9 mouse cellular contexts compared by ENCODE assay signal in genomic region chr13:38506320-38506719, GRCm38 (mm10). TPM values are rescaled to one million over a fixed set of nuclear protein-coding genes. Genes with fewer than 3 reads are reported as not detected.
A peak's percentile ranks its signal among the peaks of the same experiment; 100 is the strongest.
DNase-seq lines count a peak whose midpoint lies in the region; ATAC-seq and TF ChIP-seq lines count a peak whose summit lies in the region.
"Had no signal": no experiment of that assay in that cellular context is flagged by ENCODE, and none has a peak within 500 bp of the region (broad histone marks: within the 10 kb centered on the region; RNA-seq: fewer than 3 reads in every experiment).

No protein-coding gene starts in this region.

- peak; percentile 68 for TF ChIP-seq CTCF in layer of hippocampus, adult 2 months (conservative IDR thresholded peaks at IDR 0.05)

- no peak overlapping the region for H3K4me3 ChIP-seq in layer of hippocampus, adult 2 months
- H3K4me3 ChIP-seq: embryonic facial prominence, embryonic 15.5 days had no signal

- intact Hi-C loops in left cerebral cortex, postnatal 4 days (cut with DNase I) = no loop called here

- peak; percentile 14 for DNase-seq in CD4-positive, CD25-positive, alpha-beta regulatory T cell, adult 2 months (ENCODE audit: low read depth, low spot score)
- DNase-seq in layer of hippocampus, adult 2 months (ENCODE audit: low spot score in 2 of 2) = peak in 1 of 2 experiments; percentile 37
- no peak for DNase-seq in layer of hippocampus, adult 9-10 months (ENCODE audit: low spot score)
- DNase-seq in R1 (ENCODE audit: low read depth, low spot score) = peak; percentile 55
- DNase-seq in gastrocnemius, postnatal 10 days = peak; percentile 58
- DNase-seq in left cerebral cortex, postnatal 4 days = peak; percentile 47
- peak; percentile 23 to 75 for DNase-seq in spleen, postnatal 10 days (ENCODE audit: low spot score in 2 of 2)

- ATAC-seq in CD4-positive, CD25-positive, alpha-beta regulatory T cell, adult 4 months = no peak

- no peak overlapping the region for H3K27ac ChIP-seq in layer of hippocampus, adult 2 months
- H3K27ac ChIP-seq: embryonic facial prominence, embryonic 15.5 days had no signal

RNA-seq across cellular contexts. Expression of gene Txndc5, which starts 22.3 kb away (rescaled TPM):
- 10 to 100 TPM; 18.1 to 18.2 TPM for polyA plus RNA-seq in CD4-positive, CD25-positive, alpha-beta regulatory T cell, adult 4 months (2017; shearing (Covaris generic))
- 10 to 100 TPM; 44.6 to 47.5 TPM for total RNA-seq in layer of hippocampus, adult 2 months (2021)
- 10 to 100 TPM; 61.9 to 76.3 TPM for total RNA-seq in gastrocnemius, postnatal 10 days (2021)
- 10 to 100 TPM; 45.6 to 45.8 TPM for total RNA-seq in left cerebral cortex, postnatal 4 days (2021)
